Mouse (Mus musculus): ENCODE results near the gene Ephb1.

The Ephb1 gene

GRCm38 (mm10) chr9:102032376-102032775, 322.1 kb downstream of the Ephb1 start:
- peaks cover 27% of the 10 kb centered on the region for H3K9me3 ChIP-seq (ENCODE audit: low read length)
- H3K4me1 ChIP-seq (replicated peaks; ENCODE audit: low read depth, low read length): no peaks in the 10 kb centered on the region
- TF ChIP-seq CTCF (conservative IDR thresholded peaks at IDR 0.05; ENCODE audit: low read length): no peak
- no peak for TF ChIP-seq NANOG (IDR thresholded peaks at IDR 0.05; ENCODE audit: borderline replicate concordance, low read length)
- no peak for TF ChIP-seq POU5F1 (IDR thresholded peaks at IDR 0.05; ENCODE audit: borderline replicate concordance, low read length)
- H3K27me3 ChIP-seq (ENCODE audit: insufficient read depth, low read length): 0 out of 2 replicates have a peak, but pooled peaks cover 4% of the 10 kb centered on the region
- H3K4me3 ChIP-seq (replicated peaks; ENCODE audit: low read length): no peak overlapping the region
- H3K36me3 ChIP-seq (ENCODE audit: insufficient read depth, low read length): no peaks in the 10 kb centered on the region

DNA sequence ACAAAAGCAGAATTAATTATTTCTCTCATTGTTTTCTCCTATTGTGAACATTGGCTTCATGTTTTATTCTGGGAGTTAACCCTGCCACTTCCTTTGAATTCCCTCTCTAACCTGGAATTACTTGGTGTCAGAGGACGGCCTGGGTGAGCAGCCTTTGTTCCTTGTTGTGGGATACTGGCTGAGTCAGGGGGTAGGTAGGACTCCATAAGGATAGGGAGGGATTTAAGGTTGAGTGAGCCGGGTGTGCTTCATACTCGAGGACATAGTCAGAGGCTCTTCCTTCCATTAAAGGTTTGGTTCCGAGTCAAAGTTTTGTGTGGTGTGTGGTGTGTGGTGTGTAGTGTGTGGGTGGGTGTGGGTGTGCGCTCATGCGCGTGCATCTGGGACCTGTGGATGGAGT, 324.8 kb downstream of the Ephb1 start:
- no peak for TF ChIP-seq NANOG (IDR thresholded peaks at IDR 0.05; ENCODE audit: borderline replicate concordance, low read length)
- no peak for TF ChIP-seq POU5F1 (IDR thresholded peaks at IDR 0.05; ENCODE audit: borderline replicate concordance, low read length)
- no peak for TF ChIP-seq CTCF (conservative IDR thresholded peaks at IDR 0.05; ENCODE audit: low read length)
- Histone ChIP-seq H3K9me3 (ENCODE audit: low read length) (peaks cover 11% of the 10 kb centered on the region), H3K4me1 (replicated peaks; ENCODE audit: low read depth, low read length) (no peaks in the 10 kb centered on the region), H3K4me3 (replicated peaks; ENCODE audit: low read length) (no peak overlapping the region), H3K36me3 (ENCODE audit: insufficient read depth, low read length) (no peaks in the 10 kb centered on the region), H3K27me3 (ENCODE audit: insufficient read depth, low read length) (0 out of 2 replicates have a peak, but pooled peaks cover 4% of the 10 kb centered on the region)

DNA sequence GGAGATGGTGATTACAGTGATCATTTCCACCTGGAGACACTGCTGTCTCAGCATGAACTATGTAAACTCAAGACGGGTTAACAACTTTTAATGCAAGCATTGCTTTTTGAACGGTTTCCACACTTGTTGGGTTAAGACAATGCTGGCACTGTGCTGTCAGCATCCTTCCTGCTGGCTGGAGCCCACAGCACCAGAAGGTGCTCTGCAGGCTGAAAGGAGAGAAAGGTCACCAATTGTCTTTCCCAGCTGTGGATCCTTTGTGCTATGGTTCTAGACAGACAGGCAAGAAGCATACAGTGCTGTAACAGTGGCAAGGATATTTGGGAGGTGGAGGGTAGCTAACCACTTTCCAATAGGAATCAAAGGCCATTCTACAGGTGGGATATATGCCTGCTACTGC, 328.4 kb downstream of the Ephb1 start:
- Histone ChIP-seq H3K9me3 (ENCODE audit: low read length) (no peaks in the 10 kb centered on the region), H3K4me3 (replicated peaks; ENCODE audit: low read length) (no peak overlapping the region), H3K4me1 (replicated peaks; ENCODE audit: low read depth, low read length) (no peaks in the 10 kb centered on the region), H3K27me3 (ENCODE audit: insufficient read depth, low read length) (0 out of 2 replicates have a peak, but pooled peaks cover 4% of the 10 kb centered on the region), H3K36me3 (ENCODE audit: insufficient read depth, low read length) (no peaks in the 10 kb centered on the region)
- TF ChIP-seq CTCF (conservative IDR thresholded peaks at IDR 0.05; ENCODE audit: low read length) (no peak), NANOG (IDR thresholded peaks at IDR 0.05; ENCODE audit: borderline replicate concordance, low read length) (no peak), POU5F1 (IDR thresholded peaks at IDR 0.05; ENCODE audit: borderline replicate concordance, low read length) (no peak)

DNA sequence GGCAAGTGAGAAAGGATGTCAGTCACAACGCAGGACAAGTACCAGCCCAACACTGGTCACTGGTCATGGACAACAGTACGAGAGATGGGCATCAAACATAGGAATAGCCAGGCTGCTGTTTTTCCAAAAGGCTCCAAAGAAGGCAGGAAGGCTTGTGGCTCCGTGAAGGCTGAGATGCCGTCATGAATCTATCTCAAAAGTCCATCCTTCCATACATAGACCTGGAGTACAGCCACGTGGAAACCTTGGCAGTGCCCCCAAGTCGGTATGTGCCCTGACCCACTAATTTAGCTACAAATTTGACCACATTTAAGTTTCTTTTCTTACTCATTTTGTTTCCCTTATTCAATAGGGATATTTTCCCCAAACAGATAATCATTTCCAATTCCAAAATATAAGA, 329.4 kb downstream of the Ephb1 start:
- Histone ChIP-seq H3K4me1 (replicated peaks; ENCODE audit: low read depth, low read length) (no peaks in the 10 kb centered on the region), H3K27me3 (ENCODE audit: insufficient read depth, low read length) (no peaks in the 10 kb centered on the region), H3K36me3 (ENCODE audit: insufficient read depth, low read length) (no peaks in the 10 kb centered on the region), H3K4me3 (replicated peaks; ENCODE audit: low read length) (no peak overlapping the region), H3K9me3 (ENCODE audit: low read length) (no peaks in the 10 kb centered on the region)
- TF ChIP-seq NANOG (IDR thresholded peaks at IDR 0.05; ENCODE audit: borderline replicate concordance, low read length): no peak
- no peak for TF ChIP-seq POU5F1 (IDR thresholded peaks at IDR 0.05; ENCODE audit: borderline replicate concordance, low read length)
- TF ChIP-seq CTCF (conservative IDR thresholded peaks at IDR 0.05; ENCODE audit: low read length): no peak

- Histone ChIP-seq H3K9me3 (ENCODE audit: low read length) (no peaks in the 10 kb centered on the region), H3K4me1 (replicated peaks; ENCODE audit: low read depth, low read length) (no peaks in the 10 kb centered on the region), H3K27me3 (ENCODE audit: insufficient read depth, low read length) (no peaks in the 10 kb centered on the region), H3K36me3 (ENCODE audit: insufficient read depth, low read length) (no peaks in the 10 kb centered on the region), H3K4me3 (replicated peaks; ENCODE audit: low read length) (no peak overlapping the region)
- TF ChIP-seq POU5F1 (IDR thresholded peaks at IDR 0.05; ENCODE audit: borderline replicate concordance, low read length) (no peak), CTCF (conservative IDR thresholded peaks at IDR 0.05; ENCODE audit: low read length) (no peak), NANOG (IDR thresholded peaks at IDR 0.05; ENCODE audit: borderline replicate concordance, low read length) (no peak)
Measured at GRCm38 (mm10) chr9:102015516-102015915, 339.0 kb downstream of the Ephb1 start.

DNA sequence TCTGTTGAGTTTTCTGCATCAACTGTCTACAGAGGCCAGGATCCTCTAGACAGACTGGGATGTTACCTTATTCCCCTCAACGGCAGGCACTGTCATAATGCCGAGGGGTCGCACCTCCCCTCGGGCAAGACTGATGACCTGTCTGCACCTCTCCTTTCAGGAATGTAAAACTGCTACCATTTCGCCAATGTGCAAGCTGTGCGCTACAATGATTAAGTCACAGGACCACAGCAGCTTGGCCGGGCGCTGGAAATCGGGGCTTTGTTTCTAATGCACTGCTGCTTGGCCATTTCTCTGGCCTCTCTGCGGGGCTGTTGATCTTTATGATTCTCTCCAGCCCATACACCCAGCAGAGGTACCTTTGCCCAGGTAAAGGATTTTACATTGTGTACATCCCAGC, 346.8 kb downstream of the Ephb1 start:
- H3K4me3 ChIP-seq (replicated peaks; ENCODE audit: low read length): no peak overlapping the region
- H3K9me3 ChIP-seq (ENCODE audit: low read length): no peaks in the 10 kb centered on the region
- no peaks in the 10 kb centered on the region for H3K27me3 ChIP-seq (ENCODE audit: insufficient read depth, low read length)
- no peaks in the 10 kb centered on the region for H3K36me3 ChIP-seq (ENCODE audit: insufficient read depth, low read length)
- no peak for TF ChIP-seq CTCF (conservative IDR thresholded peaks at IDR 0.05; ENCODE audit: low read length)
- H3K4me1 ChIP-seq (replicated peaks; ENCODE audit: low read depth, low read length): no peaks in the 10 kb centered on the region

DNA sequence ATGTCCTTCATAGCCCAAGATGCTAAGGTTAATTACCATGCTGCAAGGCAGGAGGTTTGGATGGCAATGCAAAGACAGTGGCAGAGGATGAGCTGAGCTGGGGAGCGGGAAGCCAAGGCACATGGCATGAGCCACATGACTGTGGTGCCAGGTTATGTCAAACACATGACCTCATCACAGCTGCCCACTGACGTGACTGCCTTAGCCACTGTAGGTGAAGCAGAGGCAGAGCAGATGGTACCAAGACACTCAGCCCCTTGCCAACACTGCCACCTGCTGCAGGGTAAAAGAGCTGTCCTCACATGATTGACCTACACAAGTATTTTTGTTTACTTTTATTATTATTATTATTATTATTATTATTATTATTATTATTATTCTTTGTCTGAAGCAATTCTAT, 348.0 kb downstream of the Ephb1 start:
- Histone ChIP-seq H3K36me3 (ENCODE audit: insufficient read depth, low read length) (no peaks in the 10 kb centered on the region), H3K9me3 (ENCODE audit: low read length) (no peaks in the 10 kb centered on the region)
- TF ChIP-seq CTCF (conservative IDR thresholded peaks at IDR 0.05; ENCODE audit: low read length) (no peak), NANOG (IDR thresholded peaks at IDR 0.05; ENCODE audit: borderline replicate concordance, low read length) (no peak), POU5F1 (IDR thresholded peaks at IDR 0.05; ENCODE audit: borderline replicate concordance, low read length) (no peak)

GRCm38 (mm10) chr9:102002920-102003319, 351.6 kb downstream of the Ephb1 start:
- Histone ChIP-seq H3K4me1 (replicated peaks; ENCODE audit: low read depth, low read length) (no peaks in the 10 kb centered on the region), H3K9me3 (ENCODE audit: low read length) (no peaks in the 10 kb centered on the region)

More for the DNA sequence above, 348.0 kb downstream of the Ephb1 start:
- no peaks in the 10 kb centered on the region for H3K4me1 ChIP-seq (replicated peaks; ENCODE audit: low read depth, low read length)
- no peaks in the 10 kb centered on the region for H3K27me3 ChIP-seq (ENCODE audit: insufficient read depth, low read length)
- no peak overlapping the region for H3K4me3 ChIP-seq (replicated peaks; ENCODE audit: low read length)

DNA sequence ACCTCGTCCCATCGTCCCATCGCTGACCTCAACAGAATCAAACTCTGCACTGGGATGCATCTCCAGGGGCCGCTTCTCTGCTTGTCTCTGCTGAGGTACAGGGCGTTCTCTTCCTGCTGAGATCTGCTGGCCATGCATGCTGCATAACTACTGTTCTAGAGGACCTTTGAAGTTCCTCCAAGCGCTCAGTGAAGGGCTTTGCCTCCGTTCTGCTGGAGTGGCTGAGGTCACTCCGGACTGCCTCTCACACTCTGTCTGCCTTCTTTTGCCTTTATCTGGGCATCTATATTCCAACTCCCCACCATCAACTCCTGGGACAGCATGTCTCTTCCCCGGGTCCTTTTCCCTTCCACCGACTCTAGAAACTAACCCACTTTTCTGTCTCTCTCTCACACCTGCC, 352.3 kb downstream of the Ephb1 start:
- no peaks in the 10 kb centered on the region for H3K36me3 ChIP-seq (ENCODE audit: insufficient read depth, low read length)
- no peak overlapping the region for H3K4me3 ChIP-seq (replicated peaks; ENCODE audit: low read length)
- no peaks in the 10 kb centered on the region for H3K4me1 ChIP-seq (replicated peaks; ENCODE audit: low read depth, low read length)
- TF ChIP-seq CTCF (conservative IDR thresholded peaks at IDR 0.05; ENCODE audit: low read length) (no peak), POU5F1 (IDR thresholded peaks at IDR 0.05; ENCODE audit: borderline replicate concordance, low read length) (no peak), NANOG (IDR thresholded peaks at IDR 0.05; ENCODE audit: borderline replicate concordance, low read length) (no peak)
- H3K9me3 ChIP-seq (ENCODE audit: low read length): no peaks in the 10 kb centered on the region
- H3K27me3 ChIP-seq (ENCODE audit: insufficient read depth, low read length): no peaks in the 10 kb centered on the region

More at GRCm38 (mm10) chr9:102002920-102003319, 351.6 kb downstream of the Ephb1 start:
- Histone ChIP-seq H3K36me3 (ENCODE audit: insufficient read depth, low read length) (no peaks in the 10 kb centered on the region), H3K4me3 (replicated peaks; ENCODE audit: low read length) (no peak overlapping the region), H3K27me3 (ENCODE audit: insufficient read depth, low read length) (no peaks in the 10 kb centered on the region)
- TF ChIP-seq POU5F1 (IDR thresholded peaks at IDR 0.05; ENCODE audit: borderline replicate concordance, low read length) (no peak), NANOG (IDR thresholded peaks at IDR 0.05; ENCODE audit: borderline replicate concordance, low read length) (no peak), CTCF (conservative IDR thresholded peaks at IDR 0.05; ENCODE audit: low read length) (no peak)

Measured in E14TG2a.4 (cell line).